Mouse (Mus musculus) neural tube, embryonic 12.5 days (tissue): ENCODE measurements at regions not wholly inside any gene's neighbourhood (a gene's known extent, or its start where the extent isn't known, plus 50 kb on each side); places are given as distances from the start of the nearest gene placed in this dataset.
"Not testable (repeated sequence)": the region's sequence is repeated elsewhere in the genome, so short reads cannot be mapped to it uniquely, and the experiment has no call there.

Source experiments
- ATAC-seq: fragments of 200-750 bp; cut with Nextera tagmentation; 2 replicates; pipeline ENCODE4 v1.8.0; 2017; ENCODE audit warnings: low read depth, mild to moderate bottlenecking, moderate TSS enrichment, moderate library complexity; ENCODE audit not compliant: low FRiP score
- H3K27ac ChIP-seq: fragments of 300-500 bp; sonication (generic); 2 replicates; pipeline ENCODE4 v1.5.1; 2016
- H3K27me3 ChIP-seq: fragments of 300-500 bp; sonication (generic); replicated peaks from 2 replicates; pipeline ENCODE4 v1.6.1; 2016; ENCODE audit warnings: mild to moderate bottlenecking
- H3K36me3 ChIP-seq: fragments of 300-500 bp; sonication (generic); 2 replicates; pipeline ENCODE4 v1.6.1; 2016; ENCODE audit warnings: mild to moderate bottlenecking
- H3K4me1 ChIP-seq: fragments of 300-500 bp; sonication (generic); 2 replicates; pipeline ENCODE4 v1.6.1; 2016
- H3K4me2 ChIP-seq: fragments of 300-500 bp; sonication (generic); replicated peaks from 2 replicates; pipeline ENCODE4 v1.6.1; 2016; ENCODE audit warnings: mild to moderate bottlenecking
- H3K4me3 ChIP-seq: fragments of 300-500 bp; sonication (generic); 2 replicates; pipeline ENCODE4 v1.5.1; 2016
- H3K9ac ChIP-seq: fragments of 300-500 bp; sonication (generic); 2 replicates; pipeline ENCODE4 v1.6.1; 2016; ENCODE audit warnings: mild to moderate bottlenecking
- H3K9me3 ChIP-seq: fragments of 300-500 bp; sonication (generic); 2 replicates; pipeline ENCODE4 v1.6.1; 2016; ENCODE audit warnings: mild to moderate bottlenecking
- WGBS: fragments of 180-500 bp; shearing (Covaris S2); methylation state at CpG from one replicate; pipeline ENCODE4 v1.1.7; 2016; 5-methylcytosine and 5-hydroxymethylcytosine counted together

GRCm38 (mm10) chr13:13888847-13889246 is 65.4 kb upstream of the B3galnt2 start:
- not testable (repeated sequence) for H3K4me1 ChIP-seq, H3K36me3 ChIP-seq, H3K9me3 ChIP-seq, H3K9ac ChIP-seq, H3K4me3 ChIP-seq, H3K27ac ChIP-seq, H3K27me3 ChIP-seq, H3K4me2 ChIP-seq
- WGBS: 88% methylated on average over 15 of the region's 15 CpGs
- ATAC-seq: peak; percentile 76

GRCm38 (mm10) chr13:13889297-13890120 is 64.8 kb upstream of the B3galnt2 start:
- 21% methylated on average over 17 of the region's 17 CpGs for WGBS
- peak; percentile 98 for ATAC-seq
- peaks cover 5% of the 10 kb centered on the region; the same call in 1 of the 2 replicates for H3K9me3 ChIP-seq

GRCm38 (mm10) chr13:13902186-13902585 is 52.1 kb upstream of the B3galnt2 start:
- not testable (repeated sequence) for H3K9ac ChIP-seq

More at GRCm38 (mm10) chr13:13889297-13890120, 64.8 kb upstream of the B3galnt2 start:
- H3K4me2 ChIP-seq: peak overlapping the region; percentile 60
- H3K36me3 ChIP-seq: no peaks in the 10 kb centered on the region
- H3K27me3 ChIP-seq: no peaks in the 10 kb centered on the region
- H3K4me3 ChIP-seq: peak overlapping the region; percentile 41
- H3K27ac ChIP-seq: no peak overlapping the region
- H3K9ac ChIP-seq: peak overlapping the region; percentile 26; the same call in 1 of the 2 replicates
- no peaks in the 10 kb centered on the region for H3K4me1 ChIP-seq

More at GRCm38 (mm10) chr13:13902186-13902585, 52.1 kb upstream of the B3galnt2 start:
- not testable (repeated sequence) for H3K27me3 ChIP-seq, ATAC-seq, H3K4me2 ChIP-seq, H3K27ac ChIP-seq, H3K9me3 ChIP-seq, H3K4me3 ChIP-seq, H3K4me1 ChIP-seq, H3K36me3 ChIP-seq
- WGBS: 96% methylated on average over 16 of the region's 16 CpGs
